Mouse (Mus musculus): ENCODE results near the gene Foxp1. TPM values are rescaled to one million over a fixed set of nuclear protein-coding genes. Genes with fewer than 3 reads are reported as not detected.

The Foxp1 gene
- polyA plus RNA-seq, 2 experiments: 7.9 to 10.6 TPM

DNA sequence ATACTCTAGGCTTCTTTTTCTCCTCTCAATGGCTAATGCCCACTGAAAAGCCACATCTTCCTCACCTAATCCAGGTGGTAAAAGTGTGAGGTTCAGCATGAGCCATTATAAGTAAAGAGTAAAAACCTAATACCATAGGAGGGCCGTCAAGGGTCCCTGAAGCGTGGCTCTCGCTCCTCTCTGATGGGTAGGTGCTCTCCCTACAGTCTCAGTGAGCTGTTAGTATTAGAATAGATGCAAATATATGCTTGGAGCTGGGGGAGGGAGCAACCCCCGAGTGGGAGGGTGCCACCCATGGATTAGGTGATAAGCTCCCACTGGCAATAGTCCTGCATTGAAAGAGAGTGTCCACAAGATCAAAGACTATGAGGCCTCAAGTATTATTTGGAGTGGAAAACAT, 527.6 kb downstream of the Foxp1 start:
- Histone ChIP-seq H3K4me2 (ENCODE audit: low read depth) (no peak overlapping the region), H3K27ac (no peak overlapping the region), H3K9ac (replicated peaks) (no peak overlapping the region), H3K27me3 (ENCODE audit: control insufficient read depth, insufficient read depth, low read length) (no peaks in the 10 kb centered on the region), H3K4me3 (ENCODE audit: insufficient read depth in 1 of 2, low read depth in 2 of 2, low read length in 2 of 2) (no peak overlapping the region), H3K4me1 (replicated peaks; ENCODE audit: control insufficient read depth in 2 of 2, insufficient read depth in 2 of 2, low read length in 1 of 2) (peaks cover 0 to 13% of the 10 kb centered on the region in 2 experiments; a peak in 2 of 4 replicates), H3K9me3 (ENCODE audit: control insufficient read depth, low read length) (no peaks in the 10 kb centered on the region), H3K36me3 (replicated peaks; ENCODE audit: control insufficient read depth, insufficient read depth, low read depth) (no peaks in the 10 kb centered on the region)
- no peak for DNase-seq (ENCODE audit: low read depth in 3 of 3, low spot score in 3 of 3)
- no peak for ATAC-seq (ENCODE audit: insufficient read depth)
- WGBS (ENCODE audit: insufficient replicate concordance): 67% methylated on average over 4 of the region's 4 CpGs
- TF ChIP-seq CTCF (IDR thresholded peaks at IDR 0.05; ENCODE audit: low read depth) (no peak), EP300 (IDR thresholded peaks at IDR 0.05; ENCODE audit: low read depth) (no peak)

DNA sequence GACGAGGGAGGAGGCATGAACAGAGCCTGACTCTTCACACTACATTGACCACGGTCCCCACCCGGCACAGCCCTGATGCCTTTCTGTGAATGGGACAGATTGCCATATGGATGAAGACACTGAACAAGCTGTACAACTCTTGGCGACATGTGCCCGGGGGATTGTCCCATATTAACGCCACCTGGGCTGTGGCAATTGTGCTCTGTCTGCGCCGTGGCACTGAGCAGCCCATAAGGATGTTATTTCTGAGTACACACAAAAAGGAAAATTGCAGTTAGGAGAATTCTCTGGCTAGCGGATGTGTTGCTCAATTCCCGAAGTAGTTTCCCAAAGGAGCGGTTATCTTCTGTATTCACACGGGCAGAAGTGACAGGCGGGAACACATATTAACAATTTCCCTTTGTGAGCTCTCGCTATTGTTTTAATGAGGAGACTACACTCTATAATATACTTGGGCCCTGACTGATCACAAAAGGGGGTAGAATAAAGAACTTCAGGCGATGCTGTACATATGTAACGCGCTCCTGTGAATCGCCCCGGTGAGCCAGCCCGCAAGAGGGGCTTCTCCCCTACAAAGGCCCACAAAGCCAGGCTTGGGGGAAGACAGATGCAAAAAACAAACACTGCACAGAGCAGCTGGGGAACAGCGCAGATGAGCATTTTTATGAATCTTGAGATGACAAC, 528.3 kb downstream of the Foxp1 start:
- H3K4me2 ChIP-seq (ENCODE audit: low read depth): no peak overlapping the region
- TF ChIP-seq EP300 (IDR thresholded peaks at IDR 0.05; ENCODE audit: low read depth) (no peak), CTCF (IDR thresholded peaks at IDR 0.05; ENCODE audit: low read depth) (no peak)
- peaks cover 0 to 13% of the 10 kb centered on the region in 2 experiments; a peak in 2 of 4 replicates for H3K4me1 ChIP-seq (replicated peaks; ENCODE audit: control insufficient read depth in 2 of 2, insufficient read depth in 2 of 2, low read length in 1 of 2)
- no peaks in the 10 kb centered on the region for H3K36me3 ChIP-seq (replicated peaks; ENCODE audit: control insufficient read depth, insufficient read depth, low read depth)
- DNase-seq (ENCODE audit: low read depth in 3 of 3, low spot score in 3 of 3) (no peak), ATAC-seq (ENCODE audit: insufficient read depth) (no peak)
- WGBS (ENCODE audit: insufficient replicate concordance): 78% methylated on average over 21 of the region's 21 CpGs
- H3K9ac ChIP-seq (replicated peaks): no peak overlapping the region
- no peaks in the 10 kb centered on the region for H3K27me3 ChIP-seq (ENCODE audit: control insufficient read depth, insufficient read depth, low read length)
- H3K9me3 ChIP-seq (ENCODE audit: control insufficient read depth, low read length): no peaks in the 10 kb centered on the region
- no peak overlapping the region for H3K27ac ChIP-seq
- H3K4me3 ChIP-seq (ENCODE audit: insufficient read depth in 1 of 2, low read depth in 2 of 2, low read length in 2 of 2): no peak overlapping the region

DNA sequence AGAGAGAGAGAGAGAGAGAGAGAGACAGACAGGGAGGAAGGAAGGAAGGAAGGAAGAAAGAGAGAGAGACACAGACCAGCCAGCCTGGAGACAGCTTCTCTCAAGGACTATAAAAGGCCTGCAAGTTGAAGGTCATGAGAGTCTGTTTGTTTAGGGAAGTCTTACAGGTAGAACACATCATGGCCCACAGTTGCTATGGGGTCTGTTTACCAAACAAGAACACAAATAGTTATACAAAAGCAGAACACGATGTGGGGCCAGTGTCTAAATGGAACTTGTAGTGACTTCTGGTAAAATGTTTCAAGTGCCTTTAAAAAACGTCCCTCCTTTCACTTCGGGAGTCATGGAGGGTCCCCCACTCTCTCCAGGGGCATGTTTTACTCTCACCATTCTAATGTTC, 529.3 kb downstream of the Foxp1 start:
- ATAC-seq (ENCODE audit: insufficient read depth) (no peak), DNase-seq (ENCODE audit: low read depth in 3 of 3, low spot score in 3 of 3) (no peak)
- no peak overlapping the region for H3K4me2 ChIP-seq (ENCODE audit: low read depth)
- peaks cover 0 to 15% of the 10 kb centered on the region in 2 experiments; a peak in 2 of 4 replicates for H3K4me1 ChIP-seq (replicated peaks; ENCODE audit: control insufficient read depth in 2 of 2, insufficient read depth in 2 of 2, low read length in 1 of 2)
- 38% methylated on average over 3 of the region's 3 CpGs for WGBS (ENCODE audit: insufficient replicate concordance)
- H3K27me3 ChIP-seq (ENCODE audit: control insufficient read depth, insufficient read depth, low read length): no peaks in the 10 kb centered on the region
- H3K9me3 ChIP-seq (ENCODE audit: control insufficient read depth, low read length): no peaks in the 10 kb centered on the region
- no peaks in the 10 kb centered on the region for H3K36me3 ChIP-seq (replicated peaks; ENCODE audit: control insufficient read depth, insufficient read depth, low read depth)
- no peak overlapping the region for H3K27ac ChIP-seq
- no peak overlapping the region for H3K9ac ChIP-seq (replicated peaks)
- no peak for TF ChIP-seq EP300 (IDR thresholded peaks at IDR 0.05; ENCODE audit: low read depth)
- no peak for TF ChIP-seq CTCF (IDR thresholded peaks at IDR 0.05; ENCODE audit: low read depth)
- no peak overlapping the region for H3K4me3 ChIP-seq (ENCODE audit: insufficient read depth in 1 of 2, low read depth in 2 of 2, low read length in 2 of 2)

DNA sequence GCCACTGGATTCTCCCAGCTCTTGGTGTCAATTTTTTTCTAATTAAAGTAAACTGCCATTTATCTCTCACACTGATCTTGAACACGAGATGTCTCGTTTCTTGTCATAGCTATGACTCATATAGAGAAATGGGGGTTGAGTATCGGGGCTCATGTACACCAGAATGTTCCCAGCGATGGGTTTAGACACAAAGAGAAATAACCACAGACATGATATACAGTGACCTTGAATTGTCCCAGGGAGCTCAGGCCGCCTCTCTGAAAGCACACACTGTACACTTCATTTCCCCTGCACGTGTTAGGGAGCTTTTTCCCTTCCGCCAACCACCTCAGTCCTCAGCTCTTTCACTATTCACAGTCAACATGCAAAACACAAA, 529.8 kb downstream of the Foxp1 start:
- H3K4me3 ChIP-seq (ENCODE audit: insufficient read depth in 1 of 2, low read depth in 2 of 2, low read length in 2 of 2): no peak overlapping the region
- TF ChIP-seq EP300 (IDR thresholded peaks at IDR 0.05; ENCODE audit: low read depth) (no peak), CTCF (IDR thresholded peaks at IDR 0.05; ENCODE audit: low read depth) (no peak)
- no peak overlapping the region for H3K9ac ChIP-seq (replicated peaks)
- DNase-seq (ENCODE audit: low read depth in 3 of 3, low spot score in 3 of 3) (no peak), ATAC-seq (ENCODE audit: insufficient read depth) (no peak)
- H3K27me3 ChIP-seq (ENCODE audit: control insufficient read depth, insufficient read depth, low read length): no peaks in the 10 kb centered on the region
- H3K27ac ChIP-seq: no peak overlapping the region
- no peaks in the 10 kb centered on the region for H3K36me3 ChIP-seq (replicated peaks; ENCODE audit: control insufficient read depth, insufficient read depth, low read depth)
- H3K9me3 ChIP-seq (ENCODE audit: control insufficient read depth, low read length): no peaks in the 10 kb centered on the region
- no peak overlapping the region for H3K4me2 ChIP-seq (ENCODE audit: low read depth)
- H3K4me1 ChIP-seq (replicated peaks; ENCODE audit: control insufficient read depth in 2 of 2, insufficient read depth in 2 of 2, low read length in 1 of 2): peaks cover 0 to 15% of the 10 kb centered on the region in 2 experiments; a peak in 2 of 4 replicates
- WGBS (ENCODE audit: insufficient replicate concordance): 25% methylated on average over 7 of the region's 7 CpGs

DNA sequence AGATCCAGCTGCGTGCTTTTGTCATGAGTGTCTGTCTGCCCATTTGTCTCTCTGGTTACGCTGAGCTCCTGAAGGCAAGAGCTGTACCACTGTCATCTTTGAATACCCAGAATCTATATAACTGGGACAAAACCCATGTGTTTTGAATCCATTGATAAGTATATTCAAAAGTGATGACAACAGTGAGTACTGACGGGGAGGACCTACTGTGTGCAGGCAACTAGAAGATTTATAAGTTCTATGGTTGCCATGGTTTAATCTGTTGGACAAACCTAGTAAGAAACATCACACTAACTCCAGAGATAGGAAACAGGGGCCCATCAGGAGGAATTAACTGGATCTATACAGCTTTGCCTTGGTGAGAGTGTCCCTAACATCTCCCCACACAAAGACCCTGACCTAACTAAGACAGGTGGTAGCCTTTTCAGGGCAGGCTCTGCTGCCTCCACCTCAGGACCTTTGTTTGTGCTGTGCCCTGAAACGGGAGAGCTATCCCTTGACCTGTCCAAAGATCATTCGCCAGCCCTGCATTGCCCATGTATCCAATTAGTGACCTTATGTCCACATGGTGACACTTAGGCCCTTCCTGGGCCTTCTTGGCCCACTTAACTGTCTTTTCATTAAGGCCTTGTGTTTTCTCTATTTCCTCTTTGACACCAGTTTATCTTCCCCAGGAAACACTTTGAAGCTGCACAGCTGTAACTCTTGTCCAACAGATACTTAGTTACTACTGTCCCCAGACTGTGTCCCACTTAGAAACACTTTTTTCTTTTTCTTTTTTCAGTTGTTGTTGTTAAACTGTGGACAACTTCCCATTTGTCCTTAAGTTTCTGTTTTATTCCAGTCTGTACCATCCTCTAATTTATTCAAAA, 530.4 kb downstream of the Foxp1 start:
- ATAC-seq (ENCODE audit: insufficient read depth) (no peak), DNase-seq (ENCODE audit: low read depth in 3 of 3, low spot score in 3 of 3) (no peak)
- H3K4me3 ChIP-seq (ENCODE audit: insufficient read depth in 1 of 2, low read depth in 2 of 2, low read length in 2 of 2): no peak overlapping the region
- H3K27ac ChIP-seq: no peak overlapping the region
- no peaks in the 10 kb centered on the region for H3K36me3 ChIP-seq (replicated peaks; ENCODE audit: control insufficient read depth, insufficient read depth, low read depth)
- 75% methylated on average over 5 of the region's 5 CpGs for WGBS (ENCODE audit: insufficient replicate concordance)
- H3K9ac ChIP-seq (replicated peaks): no peak overlapping the region
- H3K27me3 ChIP-seq (ENCODE audit: control insufficient read depth, insufficient read depth, low read length): no peaks in the 10 kb centered on the region
- peaks cover 0 to 17% of the 10 kb centered on the region in 2 experiments; a peak in 2 of 4 replicates for H3K4me1 ChIP-seq (replicated peaks; ENCODE audit: control insufficient read depth in 2 of 2, insufficient read depth in 2 of 2, low read length in 1 of 2)
- no peak overlapping the region for H3K4me2 ChIP-seq (ENCODE audit: low read depth)
- TF ChIP-seq EP300 (IDR thresholded peaks at IDR 0.05; ENCODE audit: low read depth) (no peak), CTCF (IDR thresholded peaks at IDR 0.05; ENCODE audit: low read depth) (no peak)
- H3K9me3 ChIP-seq (ENCODE audit: control insufficient read depth, low read length): no peaks in the 10 kb centered on the region
